Mouse (Mus musculus) brown adipose tissue, adult 24 weeks (tissue): ENCODE measurements at regions not wholly inside any gene's neighbourhood (a gene's known extent, or its start where the extent isn't known, plus 50 kb on each side); places are given as distances from the start of the nearest gene placed in this dataset.

Source experiments
- H3K27ac ChIP-seq: fragments of 200-500 bp; replicated peaks from 2 replicates; pipeline ENCODE4 v1.5.1; 2012; ENCODE audit warnings: low read depth, mild to moderate bottlenecking, low read length
- H3K4me1 ChIP-seq: fragments of 200-500 bp; 2 replicates; pipeline ENCODE4 v1.6.1; 2012; ENCODE audit warnings: low read length, mixed read lengths; ENCODE audit not compliant: control insufficient read depth, insufficient read depth, insufficient read length
- H3K4me3 ChIP-seq: fragments of 200-500 bp; 2 replicates; pipeline ENCODE4 v1.5.1; 2012; ENCODE audit warnings: low read depth, mild to moderate bottlenecking, low read length, moderate library complexity; ENCODE audit not compliant: insufficient read depth

DNA sequence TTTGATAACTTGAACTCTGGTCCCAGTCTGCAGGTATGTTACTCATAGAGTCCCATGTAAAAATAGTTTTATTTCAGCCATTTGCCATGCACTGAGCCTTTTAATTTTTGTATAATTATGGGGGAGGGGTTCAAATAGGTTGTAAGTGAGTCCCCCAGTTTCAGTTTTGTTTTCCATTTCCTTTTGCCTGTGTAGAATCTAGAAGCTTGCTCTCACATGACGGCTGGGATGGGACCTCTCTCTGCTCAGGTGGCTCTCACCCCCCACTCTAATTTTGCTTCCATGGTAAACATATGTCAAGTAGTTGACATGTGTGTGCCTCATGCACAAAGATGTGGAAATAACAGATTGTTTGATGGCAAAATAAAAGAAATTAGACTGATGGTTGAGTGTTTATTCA lies 73.8 kb upstream of the Runx1 start:
- Histone ChIP-seq H3K4me3 (no peak overlapping the region), H3K27ac (no peak overlapping the region), H3K4me1 (no peaks in the 10 kb centered on the region)

DNA sequence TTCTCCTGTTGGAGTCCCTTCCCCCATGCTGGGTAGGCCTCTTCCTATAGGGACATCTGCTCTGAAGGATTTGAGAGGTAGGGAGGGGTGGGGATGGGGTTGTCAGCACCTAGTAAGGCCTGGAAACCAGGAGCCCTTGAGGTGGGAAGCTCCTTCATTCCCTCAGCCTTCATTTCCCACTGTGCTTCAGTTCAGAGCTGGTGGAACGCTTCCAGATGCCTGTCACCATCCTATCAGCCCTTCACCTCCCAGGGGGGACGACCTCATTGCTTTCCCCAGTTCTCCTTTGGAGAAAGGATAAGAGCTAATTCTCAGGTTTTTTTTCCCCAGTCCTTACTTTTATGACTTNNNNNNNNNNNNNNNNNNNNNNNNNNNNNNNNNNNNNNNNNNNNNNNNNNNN lies 65.8 kb upstream of the Runx1 start:
- Histone ChIP-seq H3K4me3 (no peak overlapping the region), H3K4me1 (no peaks in the 10 kb centered on the region), H3K27ac (no peak overlapping the region)

DNA sequence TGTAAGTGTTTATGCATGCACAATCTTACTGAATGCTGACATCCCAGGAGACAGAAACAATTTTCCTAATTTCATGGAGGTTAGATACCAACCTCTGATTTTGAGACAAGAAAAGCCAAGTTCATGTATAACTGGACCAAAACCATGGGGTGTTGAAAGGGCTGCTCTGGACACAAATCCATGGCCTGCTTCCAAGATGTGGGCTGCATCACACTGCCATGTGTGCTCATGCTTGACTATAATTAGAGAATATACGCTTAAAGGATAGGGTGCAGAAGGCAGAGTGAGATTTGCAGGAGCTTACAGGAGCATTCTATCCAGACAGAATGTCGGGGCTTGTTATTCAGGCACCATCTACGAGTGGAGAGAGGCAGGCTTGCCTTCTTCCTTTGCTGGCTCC lies 64.8 kb upstream of the Runx1 start:
- no peaks in the 10 kb centered on the region for H3K4me1 ChIP-seq
- H3K27ac ChIP-seq, result no peak overlapping the region
- H3K4me3 ChIP-seq, result no peak overlapping the region

DNA sequence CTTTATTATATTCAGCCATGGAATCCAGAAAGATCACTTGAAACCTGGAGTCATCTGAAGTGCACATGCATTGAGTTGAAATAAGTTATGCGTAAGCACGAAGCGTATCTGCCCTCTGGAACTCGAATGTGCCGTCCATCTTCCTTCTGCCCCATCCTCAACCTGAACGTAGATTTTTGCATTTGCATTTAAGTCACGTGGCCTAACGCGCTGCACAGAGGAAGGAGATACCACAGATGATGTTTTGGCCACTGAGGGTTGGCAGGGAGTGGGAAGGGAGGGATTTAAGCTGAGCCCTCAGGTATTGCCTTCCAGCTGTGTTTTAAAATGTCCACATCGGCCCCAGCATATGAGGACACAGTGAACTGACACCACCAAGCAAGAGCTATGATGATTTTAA lies 63.6 kb upstream of the Runx1 start:
- Histone ChIP-seq H3K4me1 (no peaks in the 10 kb centered on the region), H3K4me3 (no peak overlapping the region), H3K27ac (no peak overlapping the region)

- Histone ChIP-seq H3K27ac (no peak overlapping the region), H3K4me3 (no peak overlapping the region), H3K4me1 (no peaks in the 10 kb centered on the region)
Observed at GRCm38 (mm10) chr16:92886226-92886625, 60.3 kb upstream of the Runx1 start.

GRCm38 (mm10) chr16:92883821-92884272 lies 57.9 kb upstream of the Runx1 start:
- Histone ChIP-seq H3K4me3 (no peak overlapping the region), H3K27ac (no peak overlapping the region), H3K4me1 (no peaks in the 10 kb centered on the region)

- Histone ChIP-seq H3K27ac (no peak overlapping the region), H3K4me1 (no peaks in the 10 kb centered on the region), H3K4me3 (no peak overlapping the region)
Observed at GRCm38 (mm10) chr16:92880356-92881043, 54.6 kb upstream of the Runx1 start.

DNA sequence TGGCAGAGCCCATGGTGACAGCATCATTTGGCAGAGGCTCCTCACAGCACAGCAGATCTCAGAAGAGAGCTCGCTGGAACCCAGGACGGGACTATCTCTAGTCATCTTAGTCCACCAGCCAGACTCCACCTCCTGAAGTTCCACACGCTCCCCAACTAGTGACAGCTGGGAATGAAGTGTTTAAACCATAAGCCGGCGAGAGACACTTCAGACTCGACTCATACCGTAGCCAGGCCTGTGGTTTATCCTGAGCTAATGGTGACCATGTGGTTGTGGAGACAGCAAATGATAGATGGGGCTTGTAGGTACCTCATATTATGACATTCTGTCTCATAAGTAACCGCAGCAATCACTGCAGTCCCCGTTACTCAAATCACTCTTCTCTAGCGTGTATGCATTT lies 52.1 kb upstream of the Runx1 start:
- H3K4me3 ChIP-seq, result no peak overlapping the region
- H3K4me1 ChIP-seq, result no peaks in the 10 kb centered on the region
- H3K27ac ChIP-seq, result no peak overlapping the region
